Mouse (Mus musculus) natural killer cell, adult 2 months (primary cell): ENCODE measurements around the gene Nacc2.

Experiments used
- DNase-seq, 2 experiments: peaks; one replicate each; pipeline ENCODE4 v3.0.0; 2022; ENCODE audit warnings: low spot score in 2 of 2

Nacc2 gene

GRCm38 (mm10) chr2:26139545-26140206 is 16.7 kb upstream of the Nacc2 start:
- DNase-seq: peak in 1 of 2 experiments; percentile 47

- no peak for DNase-seq
Measured at GRCm38 (mm10) chr2:26139034-26139544, 16.1 kb upstream of the Nacc2 start.

DNA sequence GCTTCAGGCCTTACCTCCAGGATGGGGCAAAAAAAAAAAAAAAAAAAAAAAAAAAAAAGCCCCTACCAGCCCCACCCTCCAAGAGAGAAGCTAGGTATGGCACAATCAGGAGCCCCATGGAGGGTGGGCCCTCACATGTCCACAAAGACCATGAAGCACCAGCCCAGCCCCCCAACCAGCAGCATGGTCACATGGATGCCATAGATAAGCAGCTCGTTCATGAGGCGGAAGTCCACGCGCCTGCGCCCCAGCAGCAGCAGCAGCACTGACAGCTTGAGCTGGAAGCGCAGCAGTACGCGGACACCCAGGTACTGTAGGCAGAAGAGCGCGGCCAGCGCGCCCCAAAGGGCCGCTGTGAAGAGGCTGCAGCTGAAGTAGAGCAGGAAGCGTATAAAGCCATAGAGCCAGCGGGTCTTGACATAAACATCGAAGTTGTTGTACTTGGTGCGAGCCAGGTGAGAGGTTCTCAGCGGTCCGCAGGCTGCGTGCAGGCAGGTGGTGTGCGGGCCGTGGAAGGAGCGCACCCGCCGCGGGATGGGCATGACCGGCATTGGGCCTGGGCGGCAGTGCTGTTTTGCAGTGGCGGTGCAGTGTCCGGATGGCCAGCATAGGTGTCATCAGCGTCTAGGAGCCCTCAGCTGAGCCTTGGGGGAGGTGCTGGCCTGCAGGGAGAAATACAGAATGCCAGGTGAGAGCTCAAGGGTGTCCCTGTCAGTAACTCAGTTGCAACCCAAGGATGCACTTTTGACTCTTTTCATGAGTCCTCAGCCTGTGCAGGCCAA is 15.4 kb upstream of the Nacc2 start:
- no peak for DNase-seq

DNA sequence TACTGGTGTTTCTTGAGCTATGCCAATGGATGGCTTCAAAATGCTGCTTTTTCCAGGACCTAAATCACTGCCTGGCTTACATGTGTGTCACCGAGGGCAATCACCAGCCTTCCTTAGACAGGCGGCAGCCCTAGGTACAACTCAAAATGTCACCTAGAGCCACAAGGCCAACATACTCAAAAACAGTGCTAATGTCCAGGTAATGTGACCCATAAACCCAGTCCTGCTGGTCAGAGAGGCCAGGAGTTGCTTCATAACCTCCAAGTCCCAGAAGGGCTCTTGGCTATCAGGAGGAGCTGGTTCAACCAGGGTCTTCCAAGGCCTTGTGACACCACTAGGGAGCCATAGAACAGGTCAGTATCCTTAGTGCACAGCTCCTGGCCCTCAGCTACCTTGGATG is 11.6 kb upstream of the Nacc2 start:
- DNase-seq: no peak

GRCm38 (mm10) chr2:26132628-26133551 is 9.9 kb upstream of the Nacc2 start:
- DNase-seq: no peak

DNA sequence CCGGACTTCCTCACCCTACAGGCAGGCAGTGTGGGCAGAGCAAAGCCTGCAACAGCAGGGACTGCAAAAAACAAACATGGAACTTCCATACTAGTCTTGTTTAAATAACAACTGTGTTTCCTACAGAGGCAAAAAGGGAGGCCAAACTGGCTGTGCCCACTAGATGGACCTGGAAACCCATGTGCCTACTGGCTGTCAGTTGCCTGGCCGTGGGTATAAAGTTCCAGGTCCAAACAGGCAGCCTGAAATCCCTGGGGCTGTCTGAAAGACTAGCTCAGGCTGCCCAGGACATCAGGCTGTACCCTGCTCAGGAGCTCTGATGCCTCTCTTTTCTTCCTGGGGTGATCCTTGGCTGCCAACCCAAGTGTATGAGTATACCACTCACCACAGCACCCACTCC is 8.3 kb upstream of the Nacc2 start:
- no peak for DNase-seq

GRCm38 (mm10) chr2:26129962-26130361 is 6.9 kb upstream of the Nacc2 start:
- DNase-seq: no peak

GRCm38 (mm10) chr2:26129346-26129745 is 6.3 kb upstream of the Nacc2 start:
- DNase-seq: no peak

DNA sequence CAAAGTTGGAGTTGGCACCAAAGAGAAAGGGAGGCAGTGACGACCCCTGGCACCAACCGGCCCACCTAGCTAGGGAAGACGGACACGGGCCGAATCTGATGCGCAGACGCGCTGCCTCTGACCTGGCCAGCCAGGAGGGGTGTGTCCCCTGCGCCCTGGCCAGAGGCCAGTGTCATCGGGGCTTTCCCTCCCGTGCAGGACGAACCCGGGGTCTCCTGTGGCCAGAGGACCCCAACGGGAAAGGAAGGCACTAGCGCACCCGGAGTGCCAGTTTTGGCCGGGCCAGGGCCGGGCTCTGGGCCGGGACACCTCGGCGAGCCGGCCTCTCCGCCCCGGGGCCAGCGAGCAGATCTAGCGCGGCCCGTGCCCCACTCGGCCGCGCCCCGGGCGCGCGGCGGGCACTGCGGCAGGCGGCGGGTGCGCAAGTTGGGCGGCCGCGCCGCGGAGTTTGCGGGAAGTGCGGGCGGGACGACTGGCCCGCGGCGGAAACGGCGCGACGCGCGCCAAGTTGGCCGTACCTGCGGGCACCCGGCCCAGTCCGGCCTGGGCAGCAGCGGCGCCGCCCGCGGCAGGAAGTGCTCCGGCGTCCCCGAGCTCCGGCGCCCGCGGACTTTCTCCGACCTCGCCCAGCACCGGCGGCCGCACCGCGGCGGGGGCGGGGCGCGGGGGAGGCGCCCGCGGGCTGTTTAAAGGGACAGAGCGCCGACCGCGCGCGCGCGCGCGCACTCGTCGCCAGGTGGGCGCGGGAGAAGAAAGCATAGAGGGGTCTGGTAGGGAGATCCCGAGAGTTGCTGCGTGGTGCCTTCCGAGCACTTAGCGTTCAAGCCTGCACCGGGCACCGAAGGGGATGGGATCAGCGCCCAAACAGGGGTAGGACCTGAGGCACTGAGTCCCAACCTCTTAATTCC is 595 bp downstream of the Nacc2 start:
- peak in 1 of 2 experiments; percentile 24 for DNase-seq

DNA sequence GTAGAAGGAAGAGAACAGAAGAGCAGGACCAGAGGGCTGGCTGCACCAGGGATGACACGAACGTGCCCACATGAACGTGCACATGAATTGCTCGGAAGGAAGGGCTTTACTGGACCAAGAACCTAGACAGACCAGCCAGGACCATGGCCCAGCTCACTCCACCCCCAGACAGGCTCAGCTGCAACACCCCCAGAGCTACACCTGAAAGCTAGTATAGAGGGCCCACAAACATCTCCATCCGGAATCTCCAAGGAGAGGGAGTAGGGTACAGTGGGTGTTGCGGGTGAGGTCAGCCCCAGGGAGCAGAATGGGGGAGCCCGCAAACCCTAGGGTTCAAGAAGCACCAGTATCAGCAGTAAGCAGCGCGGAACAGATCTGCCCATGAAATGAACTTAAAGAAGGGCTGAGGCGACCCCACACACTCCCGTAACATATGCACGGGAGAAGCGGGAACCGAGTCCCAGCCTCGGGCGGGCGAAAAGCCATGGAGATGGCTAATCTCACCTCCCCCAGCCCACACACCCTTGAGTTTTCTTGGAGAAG is 1.4 kb downstream of the Nacc2 start:
- DNase-seq: no peak

GRCm38 (mm10) chr2:26119626-26120025 is 3.4 kb downstream of the Nacc2 start:
- DNase-seq: no peak

DNA sequence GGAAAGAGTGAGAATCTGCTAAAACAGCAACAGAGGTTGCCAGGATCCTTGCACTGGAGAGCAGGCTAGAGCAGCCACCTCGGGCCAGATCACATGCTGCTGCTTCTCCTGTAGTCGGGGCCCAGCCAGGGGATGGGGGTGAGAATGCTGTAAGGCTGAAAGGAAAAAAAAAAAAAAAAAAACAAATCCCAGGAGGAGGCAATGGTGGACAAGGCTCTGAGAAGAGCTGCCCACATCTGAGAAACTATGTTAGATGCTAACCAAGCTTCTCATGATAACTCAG is 3.8 kb downstream of the Nacc2 start:
- no peak for DNase-seq

DNA sequence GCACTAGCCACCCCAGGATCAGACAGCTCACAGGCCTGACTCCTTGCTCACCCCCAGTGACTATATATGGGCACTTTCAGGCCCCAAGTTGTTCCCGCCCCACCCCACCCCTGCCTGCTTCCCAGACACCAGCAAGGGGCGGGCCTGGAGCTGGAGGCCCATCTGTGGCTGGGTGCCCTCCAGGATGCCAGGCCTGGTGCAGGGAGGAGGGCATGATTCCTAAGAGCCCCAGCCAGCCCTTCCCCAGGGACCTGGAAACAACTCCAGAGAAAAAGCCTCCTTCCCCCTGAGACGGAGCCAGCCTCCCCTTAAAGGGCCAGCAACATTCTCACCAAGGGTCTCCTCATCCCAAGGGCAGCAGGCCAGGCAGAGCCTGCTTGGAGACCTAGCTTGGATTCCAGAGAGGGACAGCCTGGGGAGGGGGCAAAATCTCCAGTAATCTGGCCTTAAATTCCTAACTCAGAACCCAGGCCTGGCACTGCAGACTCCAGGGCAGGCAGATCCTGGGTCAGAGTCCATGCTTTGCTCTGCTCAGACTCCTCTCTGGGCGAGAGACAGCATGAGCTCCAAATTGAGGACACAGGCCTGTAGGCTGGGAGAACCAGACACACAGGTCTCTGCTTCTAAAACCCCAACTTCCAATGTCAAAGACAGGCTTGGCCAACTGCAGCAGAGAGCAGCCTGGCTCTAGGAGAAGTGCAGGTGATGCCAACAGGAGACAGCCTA is 4.3 kb downstream of the Nacc2 start:
- DNase-seq: no peak

GRCm38 (mm10) chr2:26117580-26117979 is 5.4 kb downstream of the Nacc2 start:
- DNase-seq: no peak

DNA sequence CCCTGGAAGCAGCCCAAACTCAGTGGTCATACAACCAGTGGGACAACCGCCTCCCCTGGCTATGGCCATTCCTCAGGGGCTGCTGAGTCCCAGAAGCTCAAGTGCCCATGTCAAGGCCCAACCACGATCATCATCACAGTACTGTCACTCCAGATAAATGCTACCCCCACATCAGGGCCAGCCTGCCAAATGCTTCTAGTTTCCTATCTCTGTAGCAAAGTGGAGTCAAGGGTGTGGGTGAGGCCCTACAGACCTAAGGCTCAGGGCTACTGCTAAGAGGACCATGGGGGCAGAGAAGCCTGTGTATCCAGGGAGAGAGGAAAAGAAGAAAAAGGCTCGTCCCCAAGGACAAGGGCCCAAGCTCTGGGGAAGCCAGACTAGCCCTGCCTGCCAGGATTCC is 6.5 kb downstream of the Nacc2 start:
- no peak for DNase-seq

DNA sequence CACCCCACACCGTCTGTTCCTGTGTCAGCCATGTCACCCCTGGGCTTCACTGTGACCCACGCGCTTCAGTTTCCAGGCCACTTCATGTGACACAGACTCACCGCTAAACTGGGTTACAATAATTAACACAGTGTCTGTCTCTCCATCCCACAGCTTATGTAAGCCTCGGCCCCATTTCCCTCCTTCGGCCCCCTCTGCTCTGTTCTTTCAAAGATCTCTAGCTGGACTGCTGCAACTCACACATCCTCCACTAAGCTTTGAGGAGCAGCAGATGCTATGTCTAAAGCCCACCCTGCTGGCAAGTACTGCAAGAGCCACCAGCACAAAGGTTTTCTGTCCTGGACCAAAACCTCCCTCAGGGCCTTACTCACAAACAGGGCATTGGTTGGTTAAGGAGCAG is 7.8 kb downstream of the Nacc2 start:
- DNase-seq: no peak

- DNase-seq: no peak
Measured at GRCm38 (mm10) chr2:26108237-26108636, 14.8 kb downstream of the Nacc2 start.

DNA sequence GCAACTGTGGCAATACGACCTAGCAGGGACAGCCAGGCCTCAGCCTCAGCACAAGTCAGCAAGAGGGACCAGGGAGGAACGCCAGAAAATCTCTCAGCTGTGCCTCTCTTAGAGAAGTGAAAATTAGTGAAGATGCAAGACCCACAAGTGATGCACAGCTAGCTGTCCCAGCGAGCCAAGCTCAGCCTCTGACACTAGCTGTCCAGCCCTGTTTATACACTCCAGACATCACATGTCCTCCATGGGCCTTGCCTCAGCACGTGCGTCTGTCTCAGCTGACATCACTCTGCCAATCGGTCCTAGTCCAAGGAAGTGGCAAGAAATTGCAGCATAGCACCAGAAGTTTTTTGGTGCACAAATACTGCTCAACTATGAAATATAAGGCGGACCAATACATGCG is 16.0 kb downstream of the Nacc2 start:
- DNase-seq: no peak

DNA sequence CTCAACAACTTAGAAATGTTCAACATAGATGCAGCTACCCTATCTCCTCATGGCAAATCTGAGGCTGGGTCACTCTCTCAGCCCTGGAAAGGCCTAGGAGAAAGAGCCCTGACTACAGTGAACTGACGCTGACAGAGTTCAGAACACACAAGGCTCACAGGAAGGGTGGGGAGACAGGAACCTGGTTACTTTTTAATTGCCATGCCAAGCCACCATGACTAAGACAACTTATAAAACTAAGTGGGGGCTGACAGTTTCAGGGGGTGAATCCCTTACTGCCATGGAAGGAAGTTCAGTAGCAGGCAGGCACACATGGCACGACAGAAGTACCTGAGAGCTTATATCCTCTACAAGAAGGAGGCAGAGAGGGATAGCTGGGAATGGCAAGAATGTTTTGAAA is 16.8 kb downstream of the Nacc2 start:
- no peak for DNase-seq

DNA sequence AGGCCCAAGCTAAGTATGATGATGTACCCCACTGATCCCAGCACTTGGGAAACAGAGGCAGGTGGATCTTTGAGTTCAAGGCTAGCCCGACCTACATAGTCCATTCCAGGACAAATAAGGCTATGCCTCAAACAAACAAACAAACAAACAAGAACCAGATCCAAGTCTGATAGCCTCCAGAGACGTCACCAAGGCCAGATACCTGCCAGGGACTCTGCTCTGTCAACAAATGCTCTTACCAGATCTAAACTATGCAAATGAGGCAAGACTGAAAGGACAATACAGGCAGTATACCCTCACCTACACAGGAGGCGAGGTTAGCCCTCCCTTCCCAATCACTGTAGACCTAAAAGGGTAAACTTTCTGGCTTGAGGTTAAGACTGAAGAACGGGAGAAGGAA is 22.7 kb downstream of the Nacc2 start:
- DNase-seq: no peak
